Mouse (Mus musculus): ENCODE measurements around the gene Pphln1.

Pphln1 gene

GRCm38 (mm10) chr15:93530703-93531032, 132.5 kb downstream of the Pphln1 start:
- in situ Hi-C loops (cut with MboI, MseI) = no loop called here

GRCm38 (mm10) chr15:93536191-93536590, 138.0 kb downstream of the Pphln1 start:
- in situ Hi-C loops (cut with MboI, MseI) = no loop called here

GRCm38 (mm10) chr15:93537745-93538144, 139.6 kb downstream of the Pphln1 start:
- in situ Hi-C loops (cut with MboI, MseI) = no loop called here

- in situ Hi-C loops (cut with MboI, MseI) = no loop called here
These were observed 140.5 kb downstream of the Pphln1 start for GRCm38 (mm10) chr15:93538551-93539205.

- in situ Hi-C loops (cut with MboI, MseI) = no loop called here
These were observed 141.3 kb downstream of the Pphln1 start for GRCm38 (mm10) chr15:93539415-93539814.

All from T-helper 17 cell (primary cell).